Mouse (Mus musculus) frontal cortex, postnatal 14 days (tissue): ENCODE measurements around the gene Odf2.
"Not testable (repeated sequence)": the region's sequence is repeated elsewhere in the genome, so short reads cannot be mapped to it uniquely, and the experiment has no call there.

ENCODE experiments used
- DNase-seq, 2 experiments: peaks; one replicate each; pipeline ENCODE4 v3.0.0; 2022; ENCODE audit warnings: low spot score in 2 of 2

Gene Odf2

DNA sequence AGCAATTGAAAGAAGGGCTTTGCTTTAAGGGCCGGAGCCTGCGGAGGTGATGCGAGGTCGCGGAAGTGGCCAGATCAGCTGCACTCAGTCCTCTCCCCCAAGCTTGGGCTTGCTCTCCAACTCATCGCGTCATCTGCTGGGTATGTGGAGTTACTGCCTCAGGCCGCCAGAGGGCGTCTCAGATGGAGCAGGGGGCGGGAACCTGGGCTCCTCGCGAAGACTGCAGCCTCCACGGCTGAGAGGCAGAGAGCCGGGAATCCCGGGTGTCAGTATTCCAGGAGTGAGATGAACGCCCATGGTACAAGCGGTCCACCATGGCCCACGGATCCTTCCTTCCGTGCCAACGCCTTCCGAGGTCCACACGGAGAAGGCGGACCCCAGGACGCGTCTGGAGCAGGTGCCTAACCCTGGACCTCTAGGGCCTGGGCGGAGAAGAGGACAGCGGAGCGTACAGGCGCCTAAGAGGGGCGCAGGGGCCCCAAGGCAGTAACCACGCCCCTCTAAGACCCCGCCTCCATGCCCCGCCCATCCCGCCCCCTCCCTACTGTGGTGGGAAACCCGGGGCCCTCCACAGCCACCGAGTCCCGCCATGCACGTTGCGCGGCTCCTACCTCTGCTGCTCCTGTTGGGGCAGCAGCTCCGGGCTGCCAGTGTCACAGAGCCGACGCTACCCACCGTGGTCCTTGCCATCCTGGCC lies 19.9 kb upstream of the Odf2 start, which contains the start of gene Cercam:
Gene Cercam (plus strand): TSS at position 216 of the 697 bp plus-strand sequence.
- DNase-seq: peak; percentile 74 to 78

DNA sequence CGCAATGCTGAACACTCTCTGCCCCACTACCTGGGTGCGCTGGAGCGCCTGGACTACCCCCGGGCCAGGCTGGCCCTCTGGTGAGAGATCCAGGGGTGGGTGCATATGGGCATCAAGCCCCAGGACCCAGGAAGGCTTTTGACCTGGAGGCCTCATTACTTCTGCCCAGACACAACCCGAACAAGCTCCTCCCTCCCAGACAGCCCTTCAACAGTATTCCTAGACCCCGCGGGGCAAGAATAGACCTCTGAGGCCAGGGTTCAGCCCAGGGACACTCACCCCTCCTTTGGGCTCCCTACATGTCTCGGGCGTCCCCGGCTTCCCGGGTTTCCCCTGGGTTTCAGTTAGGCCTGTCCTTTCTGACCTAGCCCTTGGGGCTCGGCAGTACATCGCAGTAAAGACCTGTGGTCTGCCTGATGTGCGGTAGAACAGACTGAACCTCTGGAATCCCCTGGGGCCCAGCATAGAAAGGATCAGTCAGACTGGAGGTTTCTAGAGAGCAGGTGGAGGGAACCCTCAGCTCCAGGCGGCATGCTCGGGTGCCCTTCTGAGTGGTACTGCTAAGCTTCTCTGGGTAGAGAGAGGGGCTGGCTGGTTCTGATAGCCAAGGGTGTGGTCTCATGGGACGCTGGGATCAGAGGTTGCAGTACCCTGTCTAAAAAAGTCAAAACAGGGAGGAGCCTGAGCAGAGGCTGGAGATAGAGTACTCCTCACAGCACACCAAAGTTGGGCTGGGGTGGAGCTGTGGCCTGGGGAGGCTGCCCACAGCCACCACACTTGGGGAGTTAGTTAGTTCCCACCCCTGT lies 19.2 kb upstream of the Odf2 start:
- DNase-seq: no peak

DNA sequence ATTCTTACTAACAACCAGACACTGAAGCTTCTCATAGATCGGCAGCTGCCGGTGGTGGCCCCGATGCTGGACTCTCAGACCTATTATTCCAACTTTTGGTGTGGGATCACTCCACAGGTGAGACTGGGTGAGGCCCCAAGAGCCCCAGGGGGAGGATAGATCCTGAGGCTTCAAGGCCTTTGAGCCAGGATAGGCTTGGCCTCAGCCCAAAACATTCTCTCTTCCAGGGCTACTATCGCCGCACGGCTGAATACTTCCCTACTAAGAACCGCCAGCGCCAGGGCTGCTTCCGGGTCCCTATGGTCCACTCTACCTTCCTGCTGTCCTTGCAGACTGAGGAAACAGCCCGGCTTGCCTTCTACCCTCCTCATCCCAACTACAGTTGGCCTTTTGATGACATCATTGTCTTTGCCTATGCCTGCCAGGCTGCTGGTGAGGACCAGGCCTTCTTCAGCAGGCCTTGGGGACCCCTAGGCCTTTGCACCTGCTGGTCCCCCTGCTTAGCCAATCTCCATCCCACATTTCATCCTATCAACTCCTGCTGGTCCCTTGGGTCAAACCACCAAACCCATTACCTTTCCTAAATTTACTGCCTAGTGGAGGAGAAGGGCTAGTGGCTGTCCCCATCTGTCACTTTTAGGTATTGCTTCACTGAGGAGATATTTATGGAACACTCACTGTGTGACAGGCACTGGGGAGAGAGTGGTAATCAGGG lies 16.3 kb upstream of the Odf2 start:
- no peak for DNase-seq

DNA sequence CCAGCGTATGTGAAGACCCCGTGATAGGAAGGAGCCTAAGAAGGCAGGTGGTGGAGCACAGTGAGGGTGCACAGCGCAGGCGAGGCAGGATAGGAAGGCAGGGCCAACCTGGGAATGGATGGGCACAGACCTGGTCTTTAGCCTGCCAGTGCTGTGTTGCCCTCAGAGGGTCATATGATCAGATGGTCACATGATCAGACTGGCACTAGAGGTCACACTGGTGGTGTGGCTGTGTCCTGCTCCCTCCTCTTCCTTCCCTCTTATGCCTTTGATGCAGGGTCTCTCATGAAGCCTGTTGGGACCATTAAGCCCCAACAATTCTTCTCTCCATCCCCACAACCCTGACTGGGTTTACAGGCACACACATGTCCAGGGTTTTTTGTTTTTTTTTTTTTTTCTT lies 15.2 kb upstream of the Odf2 start:
- no peak for DNase-seq

DNA sequence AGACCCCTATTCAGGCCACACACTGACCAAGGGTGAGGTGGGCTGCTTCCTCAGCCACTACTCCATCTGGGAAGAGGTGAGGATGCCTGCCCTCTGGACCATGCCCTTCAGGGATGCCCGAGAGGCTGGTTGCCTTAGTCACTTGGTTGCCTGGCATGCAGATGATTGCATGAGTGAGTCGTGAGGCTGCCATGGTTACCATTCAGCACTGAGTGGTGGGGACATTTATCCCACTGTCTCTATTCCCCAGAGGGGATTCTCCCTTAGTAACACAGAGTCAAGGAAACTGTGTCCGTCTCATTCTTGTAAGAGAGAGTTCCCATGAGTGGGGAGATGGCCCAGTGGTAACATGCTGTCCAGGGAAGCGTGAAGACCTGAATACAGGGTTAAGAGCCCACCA lies 11.0 kb upstream of the Odf2 start:
- DNase-seq: no peak

DNA sequence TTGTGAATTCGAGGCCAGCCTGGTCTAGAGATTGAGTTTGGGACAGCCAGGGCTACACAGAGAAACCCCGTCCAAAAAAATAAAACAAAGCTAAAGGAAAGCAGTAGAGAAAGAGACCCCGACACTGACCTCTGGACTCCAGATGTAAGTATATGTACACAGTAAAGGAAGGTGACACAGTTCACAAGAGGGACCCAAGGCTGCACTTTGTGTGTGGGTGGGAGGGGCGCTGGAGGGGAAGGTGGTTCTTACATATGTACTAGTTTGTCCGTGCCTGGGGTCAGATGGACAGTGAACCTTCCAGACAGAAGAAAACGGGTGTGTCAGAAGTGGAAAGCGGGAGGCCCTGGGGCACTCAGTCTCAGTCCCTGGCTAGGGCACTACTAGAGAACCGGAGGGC lies 9.8 kb upstream of the Odf2 start:
- DNase-seq: no peak

DNA sequence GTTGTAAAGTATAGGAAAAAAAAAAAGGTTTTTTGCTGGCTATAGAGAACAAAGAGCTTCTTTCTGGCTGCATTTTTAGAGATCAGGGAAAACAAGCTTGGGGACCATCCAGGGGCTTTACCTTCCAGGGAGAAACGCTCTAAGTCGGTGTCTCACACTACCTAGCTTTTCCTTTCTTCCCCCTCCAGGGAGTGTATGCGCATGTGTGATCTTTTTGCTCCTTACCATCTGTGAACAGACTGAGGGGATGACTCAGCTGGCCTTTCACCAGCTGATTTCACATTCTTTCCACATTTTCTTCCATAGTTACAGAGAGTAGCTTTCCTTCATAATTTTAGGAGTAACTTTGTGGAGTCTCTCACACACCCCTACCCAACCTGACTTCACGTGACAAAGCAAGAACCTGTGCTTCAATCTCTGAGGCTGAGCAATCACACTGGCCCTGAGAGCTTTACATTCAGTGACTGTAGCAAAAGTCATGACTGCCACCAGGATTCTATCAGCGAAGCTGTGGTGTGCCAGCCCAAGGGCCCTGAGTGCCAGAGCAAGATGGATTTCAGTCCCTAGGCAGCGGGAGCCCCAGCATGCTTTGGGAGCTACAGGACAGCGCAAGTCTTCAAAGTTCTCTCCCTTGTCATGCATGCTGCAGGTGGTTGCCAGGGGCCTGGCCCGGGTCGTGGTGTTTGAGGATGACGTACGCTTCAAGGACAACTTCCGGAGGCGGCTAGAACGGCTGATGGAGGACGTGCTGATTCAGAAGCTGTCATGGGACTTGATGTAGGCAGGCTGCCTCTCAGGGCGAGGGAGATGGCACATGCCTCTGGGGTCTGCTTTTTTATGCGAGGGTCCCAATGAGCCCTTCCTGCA lies 8.8 kb upstream of the Odf2 start:
- no peak for DNase-seq

DNA sequence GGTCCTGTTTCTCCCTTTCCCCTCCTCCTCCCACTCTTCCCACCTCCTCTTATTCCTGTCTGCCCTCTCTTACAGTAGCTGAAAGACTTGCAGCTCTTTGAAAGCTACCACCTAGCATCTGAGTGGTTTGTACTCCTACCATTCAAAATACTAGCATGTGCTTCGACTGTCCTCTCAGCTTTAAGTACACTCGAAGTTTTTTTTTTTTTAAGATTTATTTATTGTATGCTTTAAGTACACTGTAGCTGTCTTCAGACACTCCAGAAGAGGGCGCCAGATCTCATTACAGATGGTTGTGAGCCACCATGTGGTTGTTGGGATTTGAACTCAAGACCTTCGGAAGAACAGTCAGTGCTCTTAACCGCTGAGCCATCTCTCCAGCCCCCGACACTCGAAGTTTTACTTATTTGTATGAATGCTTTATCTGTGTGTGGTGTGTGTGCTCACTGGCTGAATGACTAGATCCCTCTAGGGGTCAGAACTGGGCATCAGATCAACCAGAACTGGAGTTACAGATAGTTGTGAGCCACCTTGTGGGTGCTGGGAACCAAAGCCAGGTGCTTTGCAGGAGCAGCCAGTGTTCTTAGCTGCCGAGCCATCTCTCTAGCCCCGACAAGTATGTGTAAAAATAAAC lies 2.2 kb upstream of the Odf2 start:
- not testable (repeated sequence) for DNase-seq

DNA sequence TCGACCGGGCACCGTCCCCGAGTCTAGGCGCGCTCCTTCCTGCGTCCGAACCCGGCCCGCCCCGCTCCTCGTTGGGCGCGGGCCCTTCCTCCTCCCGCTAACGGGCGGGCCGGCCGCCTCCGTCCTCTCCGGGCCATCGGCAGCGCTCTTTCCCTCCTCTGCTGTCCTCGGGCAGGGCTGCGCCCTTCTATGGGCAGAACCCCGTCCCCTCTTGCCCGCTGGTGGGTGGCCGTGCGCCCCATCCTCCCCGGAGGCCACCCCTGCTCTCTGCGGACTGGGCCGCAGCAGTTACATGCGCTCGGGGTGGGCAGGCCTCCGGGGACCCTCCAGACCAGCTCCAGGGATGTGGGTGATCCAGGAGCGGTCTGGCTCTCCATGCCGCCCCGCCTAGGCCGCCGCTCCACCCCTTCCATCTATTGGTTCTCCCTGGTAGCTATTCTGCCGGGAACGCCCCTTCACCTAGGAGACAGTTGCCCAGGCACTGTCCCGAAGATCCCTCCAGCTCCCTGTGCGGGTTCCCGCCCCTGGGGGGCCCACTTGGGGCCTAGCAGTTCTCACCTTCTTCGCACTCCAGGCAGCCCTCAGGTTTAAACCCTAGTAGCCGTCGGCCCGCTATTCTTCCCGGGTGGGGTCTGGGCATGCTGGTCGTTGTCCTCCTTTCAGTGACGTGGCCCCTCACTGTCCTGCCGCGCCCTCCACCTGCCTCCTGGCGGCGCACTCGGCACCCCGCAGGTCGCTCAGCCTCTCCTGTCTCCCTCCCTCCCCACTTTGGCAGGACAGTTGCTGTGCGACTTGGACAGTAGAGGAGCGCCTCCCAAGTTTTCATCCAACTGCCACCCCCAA lies 1.2 kb downstream of the Odf2 start:
- DNase-seq: peak; percentile 78 to 80

DNA sequence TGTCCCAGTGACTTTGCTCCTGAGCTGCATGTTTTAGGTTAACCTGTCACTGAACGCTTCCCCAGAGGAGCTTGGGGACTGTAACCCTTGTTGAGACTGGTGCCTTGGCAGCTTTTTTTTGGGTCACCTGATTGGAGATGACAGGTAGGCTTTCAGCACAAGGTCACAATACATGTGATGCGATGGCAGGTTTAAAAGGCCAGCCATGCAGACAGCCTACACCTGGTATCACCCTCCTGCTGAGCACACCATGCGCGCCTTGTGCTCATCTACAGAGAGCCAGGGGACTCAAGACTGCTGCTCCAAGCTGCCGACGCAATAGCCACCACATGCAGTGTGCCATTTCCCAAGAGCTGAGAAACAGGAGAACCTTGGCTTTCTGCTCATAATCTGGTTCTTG lies 2.8 kb downstream of the Odf2 start:
- DNase-seq: no peak

DNA sequence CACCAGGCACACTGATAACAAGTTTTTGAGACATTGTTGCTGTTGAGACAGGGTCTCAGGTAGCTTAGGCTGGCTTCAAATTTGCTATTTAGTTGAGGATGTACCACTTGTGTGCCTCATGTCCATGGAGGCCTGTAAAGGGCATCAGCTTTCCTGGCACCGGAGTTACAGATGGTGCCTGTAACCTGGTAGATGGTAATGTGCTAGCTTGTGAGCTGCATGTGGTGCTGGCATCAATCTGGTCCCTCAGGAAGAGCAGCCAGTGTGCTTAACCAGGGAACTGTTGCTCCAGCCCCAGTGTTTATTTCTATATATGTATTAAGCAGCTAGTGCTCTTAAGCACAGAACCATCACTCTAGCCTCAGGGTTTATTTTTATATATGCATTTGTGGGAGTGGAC lies 7.0 kb downstream of the Odf2 start:
- no peak for DNase-seq

DNA sequence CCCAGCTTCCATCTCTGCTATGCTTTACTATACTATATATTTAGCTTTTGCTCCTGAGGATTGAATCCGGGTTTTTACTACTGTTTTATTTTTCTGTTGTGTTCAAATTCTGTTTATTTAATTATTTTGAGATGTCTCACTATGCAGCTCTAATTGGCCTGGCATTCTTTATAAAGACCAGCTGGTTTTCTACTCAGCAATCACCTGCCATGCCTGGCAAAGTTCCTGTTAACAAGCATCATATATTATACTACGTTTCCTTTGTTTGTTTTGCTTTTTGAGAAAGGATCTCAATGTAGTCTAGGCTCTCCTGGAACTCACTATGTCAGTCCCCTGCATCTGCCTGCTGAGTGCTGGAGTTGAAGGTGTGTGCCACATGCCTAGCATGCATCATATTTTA lies 8.3 kb downstream of the Odf2 start:
- DNase-seq: no peak

DNA sequence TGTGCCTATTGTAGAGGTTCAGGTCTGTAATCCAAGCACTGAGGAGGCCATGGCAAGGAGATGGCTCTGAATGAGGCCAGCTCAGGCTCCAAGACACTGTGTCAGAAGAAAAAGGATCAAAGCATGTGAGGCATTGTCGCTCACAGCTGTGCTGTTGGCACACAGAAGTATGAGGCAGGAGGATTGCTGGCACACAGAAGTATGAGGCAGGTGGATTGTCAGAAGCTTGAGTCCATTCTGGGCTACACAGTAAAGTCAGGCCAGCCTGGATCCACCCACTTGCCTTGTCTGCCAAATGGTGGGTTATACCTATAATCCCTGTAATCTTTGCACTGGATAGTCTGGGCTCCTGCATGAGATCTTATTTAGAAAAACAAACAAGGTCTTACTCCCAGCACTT lies 9.1 kb downstream of the Odf2 start:
- DNase-seq: no peak

DNA sequence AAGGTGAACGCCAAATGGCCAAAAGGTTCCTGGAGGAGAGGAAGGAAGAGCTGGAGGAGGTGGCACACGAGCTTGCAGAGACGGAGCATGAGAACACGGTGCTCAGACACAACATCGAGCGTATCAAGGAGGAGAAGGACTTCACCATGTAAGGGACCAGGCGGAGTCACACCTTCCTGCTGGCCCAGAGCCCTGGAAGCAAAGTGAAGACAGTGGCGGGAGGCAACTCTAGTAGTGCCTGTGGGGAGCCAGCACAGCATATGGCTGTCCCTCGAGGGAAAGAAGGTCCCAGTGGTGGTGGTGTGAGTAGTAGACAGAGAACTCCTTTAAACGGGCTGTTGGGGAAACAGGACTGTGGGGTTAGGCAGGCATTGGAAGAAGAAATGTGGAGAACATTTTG lies 13.2 kb downstream of the Odf2 start:
- no peak for DNase-seq

DNA sequence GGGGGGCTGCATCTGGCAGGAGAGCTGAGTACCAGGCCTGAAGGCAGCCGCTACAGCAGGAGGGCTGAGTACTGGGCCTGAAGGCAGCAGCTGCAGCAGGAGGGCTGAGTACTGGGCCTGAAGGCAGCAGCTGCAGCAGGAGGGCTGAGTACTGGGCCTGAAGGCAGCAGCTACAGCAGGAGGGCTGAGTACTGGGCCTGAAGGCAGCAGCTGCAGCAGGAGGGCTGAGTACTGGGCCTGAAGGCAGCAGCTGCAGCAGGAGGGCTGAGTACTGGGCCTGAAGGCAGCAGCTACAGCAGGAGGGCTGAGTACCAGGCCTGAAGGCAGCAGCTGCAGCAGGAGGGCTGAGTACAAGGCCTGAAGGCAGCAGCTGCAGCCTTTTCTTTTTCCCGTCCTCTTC lies 19.1 kb downstream of the Odf2 start:
- not testable (repeated sequence) for DNase-seq

DNA sequence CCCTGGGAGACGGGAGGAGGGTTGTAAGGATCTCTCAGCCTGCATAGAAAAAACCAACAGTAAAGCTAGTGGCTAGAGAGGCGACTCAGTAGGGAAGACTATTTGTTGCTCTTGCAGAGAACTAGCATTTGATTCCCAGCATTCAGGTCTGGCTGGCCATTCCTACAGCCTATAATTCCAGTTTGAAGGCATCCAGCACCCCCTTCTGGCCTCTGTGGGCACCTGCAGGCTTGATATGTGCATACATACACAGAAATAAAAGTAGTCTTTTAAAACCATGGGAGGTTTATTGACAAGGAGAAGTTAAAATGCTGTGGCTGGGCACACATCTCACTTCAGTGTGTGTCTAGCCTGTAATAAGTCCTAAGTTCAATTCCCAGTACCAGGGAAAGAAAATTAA lies 21.0 kb downstream of the Odf2 start:
- no peak for DNase-seq

DNA sequence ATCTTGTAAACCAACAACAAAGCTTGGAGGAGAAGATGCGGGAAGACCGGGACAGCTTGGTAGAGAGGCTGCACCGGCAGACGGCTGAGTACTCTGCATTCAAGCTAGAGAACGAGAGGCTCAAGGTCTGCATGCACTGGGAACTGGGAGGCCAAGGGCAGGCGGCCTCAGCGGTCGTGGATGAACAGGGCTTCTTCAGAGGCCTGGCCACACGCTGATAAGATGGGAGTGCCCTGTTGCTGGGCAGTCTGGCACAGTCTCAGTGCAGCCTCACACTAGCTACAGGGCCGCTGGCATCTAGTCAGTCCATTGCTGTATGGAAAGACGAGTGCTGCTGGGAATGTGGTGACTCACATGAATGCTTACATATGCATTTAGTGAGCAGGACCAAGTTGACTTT lies 28.6 kb downstream of the Odf2 start:
- no peak for DNase-seq

DNA sequence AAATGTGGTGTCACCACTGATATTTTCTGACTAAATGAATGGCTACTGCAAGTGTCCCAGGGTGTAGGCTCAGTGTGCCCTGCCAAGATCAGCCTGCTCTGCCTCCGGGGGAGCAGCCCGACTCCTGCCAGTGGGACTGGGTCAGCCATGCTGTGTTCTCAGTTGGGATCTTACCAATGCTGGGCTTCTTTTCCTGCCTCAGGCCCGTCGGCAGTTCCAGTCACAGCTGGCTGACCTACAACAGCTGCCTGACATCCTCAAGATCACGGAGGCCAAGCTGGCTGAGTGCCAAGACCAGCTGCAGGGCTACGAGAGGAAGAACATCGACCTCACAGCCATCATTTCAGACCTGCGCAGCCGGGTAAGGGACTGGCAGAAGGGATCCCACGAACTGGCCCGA lies 33.0 kb downstream of the Odf2 start:
- DNase-seq: peak; percentile 23 to 29

DNA sequence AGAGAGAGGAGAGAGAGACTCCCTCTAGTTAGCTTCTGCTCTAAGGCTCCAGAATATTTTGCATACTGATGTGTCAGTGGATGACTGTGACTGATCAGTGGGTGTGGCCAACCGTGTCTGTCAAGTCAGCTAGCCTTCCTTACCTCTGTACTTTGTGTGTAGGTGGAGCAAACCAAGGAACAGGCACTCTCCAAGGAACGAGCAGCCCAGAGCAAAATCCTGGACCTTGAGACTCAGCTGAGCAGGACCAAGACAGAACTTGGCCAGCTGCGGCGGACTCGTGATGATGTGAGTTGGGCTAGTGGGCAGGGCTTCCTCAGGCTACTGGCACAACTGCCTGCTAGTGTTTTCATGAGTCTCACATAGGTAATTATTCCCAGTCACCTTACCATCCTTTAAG lies 37.5 kb downstream of the Odf2 start:
- no peak for DNase-seq

DNA sequence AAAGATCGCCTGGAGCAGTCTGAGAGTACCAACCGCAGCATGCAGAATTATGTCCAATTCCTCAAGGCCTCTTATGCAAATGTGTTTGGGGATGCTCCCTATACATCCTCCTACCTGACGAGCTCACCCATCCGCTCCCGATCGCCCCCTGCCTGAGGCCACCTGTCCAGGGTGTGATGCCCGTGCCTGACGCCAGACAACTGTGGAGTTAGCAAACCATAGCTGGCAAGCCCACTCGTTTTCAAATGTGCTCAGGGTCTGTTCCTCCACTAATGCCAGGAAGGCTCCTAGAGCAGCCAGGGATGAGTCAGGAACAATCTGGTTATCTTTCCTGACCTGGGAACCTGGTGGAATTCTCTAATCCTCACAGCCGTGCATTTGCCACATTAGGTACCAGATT lies 41.5 kb downstream of the Odf2 start:
- DNase-seq: no peak
